Mouse (Mus musculus): ENCODE results near the gene Tmem132e. TPM values are rescaled to one million over a fixed set of nuclear protein-coding genes. Genes with fewer than 3 reads are reported as not detected.

The Tmem132e gene
- polyA plus RNA-seq (2015; fragmentation: Nextera tagmentation; extraction: Ambion mirVana) = 0.39 and 0.52 TPM in 2 replicates

DNA sequence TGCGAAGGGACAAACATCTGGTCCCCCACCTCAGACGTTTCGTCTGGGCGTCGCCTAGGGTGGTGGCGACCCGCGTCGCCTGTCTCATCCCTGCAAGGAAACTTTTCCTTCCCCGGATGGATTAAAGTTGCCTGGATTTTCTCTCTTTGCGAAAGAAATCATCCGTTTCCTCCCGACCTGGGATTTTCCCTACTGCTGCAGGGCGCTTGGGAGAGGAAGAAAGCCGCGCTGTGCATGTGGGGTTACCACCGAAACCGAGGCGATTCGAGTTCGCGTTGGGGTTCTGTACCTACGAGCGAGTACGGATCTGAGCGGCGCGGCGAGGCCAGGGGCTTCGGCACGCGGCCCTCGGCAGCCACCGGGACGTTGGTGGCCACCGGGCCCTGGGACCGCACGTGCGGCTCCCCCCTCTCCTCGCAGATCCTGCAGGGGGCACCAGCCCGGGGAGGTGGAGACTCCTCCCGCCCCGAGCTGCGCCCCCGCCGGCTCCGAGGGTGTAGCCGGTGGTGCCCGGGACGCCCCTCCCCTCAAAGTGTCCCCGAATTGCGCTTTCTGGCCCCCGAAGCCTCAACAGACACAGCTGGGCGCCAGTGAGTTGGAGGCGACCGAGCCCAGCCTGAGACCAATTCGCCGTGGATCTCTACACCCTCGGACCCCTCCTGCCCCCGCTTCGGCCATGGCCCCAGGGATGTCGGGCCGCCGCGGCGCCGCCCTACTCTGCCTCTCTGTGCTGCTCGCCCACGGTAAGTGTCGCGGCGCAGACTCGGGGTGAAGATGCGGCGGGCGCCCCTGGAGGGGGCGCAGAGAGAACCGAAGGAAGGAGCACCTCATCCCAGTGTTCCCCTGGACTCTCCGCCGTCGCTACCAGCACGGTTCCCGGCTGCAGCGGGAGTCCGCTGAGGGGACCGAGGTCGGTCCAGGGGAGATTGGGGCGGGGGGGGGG, at the start of gene Tmem132e:
Tmem132e (plus strand) TSS at position 530 of the 943 bp plus-strand sequence.
- under 1% methylated on average over 87 of the region's 88 CpGs for WGBS
- Histone ChIP-seq H3K27me3 (peaks cover 89% of the 10 kb centered on the region), H3K9ac (peak within 1 kb of the TSS; percentile 70), H3K4me3 (peak within 1 kb of the TSS; percentile 64), H3K36me3 (no peaks in the 10 kb centered on the region), H3K9me3 (no peaks in the 10 kb centered on the region), H3K4me2 (peak within 1 kb of the TSS; percentile 97), H3K4me1 (peaks cover 36% of the 10 kb centered on the region), H3K27ac (no peak within 1 kb of the TSS)
- no peak for ATAC-seq (ENCODE audit: insufficient number of reproducible peaks, insufficient read depth, low FRiP score, low TSS enrichment, low read depth)

GRCm38 (mm10) chr11:82339921-82340401, 48.7 kb upstream of the Tmem132e start:
- Histone ChIP-seq H3K4me2 (no peak overlapping the region), H3K9me3 (no peaks in the 10 kb centered on the region), H3K4me1 (no peaks in the 10 kb centered on the region), H3K36me3 (no peaks in the 10 kb centered on the region), H3K9ac (no peak overlapping the region), H3K27ac (no peak overlapping the region), H3K4me3 (no peak overlapping the region), H3K27me3 (no peaks in the 10 kb centered on the region)
- 45% methylated on average over 7 of the region's 7 CpGs for WGBS
- no peak for ATAC-seq (ENCODE audit: insufficient number of reproducible peaks, insufficient read depth, low FRiP score, low TSS enrichment, low read depth)

GRCm38 (mm10) chr11:82340416-82340815, 48.3 kb upstream of the Tmem132e start:
- H3K27ac ChIP-seq = no peak overlapping the region
- no peak overlapping the region for H3K4me3 ChIP-seq
- no peak overlapping the region for H3K9ac ChIP-seq
- no peaks in the 10 kb centered on the region for H3K9me3 ChIP-seq
- H3K4me1 ChIP-seq = no peaks in the 10 kb centered on the region
- 57% methylated on average over 6 of the region's 6 CpGs for WGBS
- no peak overlapping the region for H3K4me2 ChIP-seq
- no peaks in the 10 kb centered on the region for H3K36me3 ChIP-seq
- no peaks in the 10 kb centered on the region for H3K27me3 ChIP-seq
- no peak for ATAC-seq (ENCODE audit: insufficient number of reproducible peaks, insufficient read depth, low FRiP score, low TSS enrichment, low read depth)

DNA sequence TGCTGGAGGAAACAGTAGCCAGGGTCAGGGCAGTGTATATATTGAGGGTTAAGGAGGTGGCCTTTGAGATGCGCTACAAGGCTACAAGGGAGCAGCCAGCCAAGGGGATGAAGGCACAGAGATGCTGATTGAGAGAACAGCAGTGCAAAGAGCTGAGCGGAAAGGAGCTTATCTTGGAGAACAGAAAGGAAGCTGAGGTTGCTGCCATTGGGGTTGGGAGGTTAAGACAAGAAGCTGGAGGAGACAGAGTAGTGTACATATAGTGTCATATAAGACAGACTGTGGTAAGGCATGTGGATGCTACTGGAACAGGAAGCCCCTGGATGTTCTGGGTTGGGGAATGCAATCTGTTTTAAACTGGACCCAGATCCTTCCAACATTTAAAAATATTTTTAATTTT, 47.8 kb upstream of the Tmem132e start:
- Histone ChIP-seq H3K4me1 (no peaks in the 10 kb centered on the region), H3K4me2 (no peak overlapping the region), H3K9me3 (no peaks in the 10 kb centered on the region), H3K27me3 (no peaks in the 10 kb centered on the region), H3K36me3 (no peaks in the 10 kb centered on the region), H3K9ac (no peak overlapping the region), H3K4me3 (no peak overlapping the region), H3K27ac (no peak overlapping the region)
- ATAC-seq (ENCODE audit: insufficient number of reproducible peaks, insufficient read depth, low FRiP score, low TSS enrichment, low read depth) = no peak
- 52% methylated on average over 2 of the region's 2 CpGs for WGBS

DNA sequence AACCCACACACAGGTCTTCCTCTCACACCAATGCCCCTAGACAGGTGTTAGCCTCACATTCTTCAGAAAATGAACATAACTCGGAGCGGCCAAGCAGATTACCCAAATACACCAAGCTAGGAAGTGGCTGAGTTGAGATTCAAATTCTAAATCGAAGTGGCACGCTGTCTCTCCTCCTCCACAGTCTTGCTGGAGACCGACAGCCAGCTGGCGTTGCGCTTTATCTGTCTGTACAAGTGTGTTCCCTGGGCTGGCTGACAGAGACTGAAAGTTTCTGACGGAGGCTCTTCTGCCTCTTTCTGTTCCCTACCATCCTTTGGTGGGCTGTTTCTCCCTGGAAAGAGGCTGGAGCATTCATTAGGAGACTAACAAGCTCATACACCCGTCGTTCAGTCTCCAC, 37.7 kb upstream of the Tmem132e start:
- no peak overlapping the region for H3K27ac ChIP-seq
- H3K4me3 ChIP-seq = no peak overlapping the region
- H3K4me2 ChIP-seq = no peak overlapping the region
- H3K9me3 ChIP-seq = no peaks in the 10 kb centered on the region
- H3K4me1 ChIP-seq = no peaks in the 10 kb centered on the region
- H3K36me3 ChIP-seq = no peaks in the 10 kb centered on the region
- H3K27me3 ChIP-seq = no peaks in the 10 kb centered on the region
- H3K9ac ChIP-seq = no peak overlapping the region
- no peak for ATAC-seq (ENCODE audit: insufficient number of reproducible peaks, insufficient read depth, low FRiP score, low TSS enrichment, low read depth)
- WGBS = 83% methylated on average over 10 of the region's 10 CpGs

GRCm38 (mm10) chr11:82370151-82370550, 18.5 kb upstream of the Tmem132e start:
- no peak for ATAC-seq (ENCODE audit: insufficient number of reproducible peaks, insufficient read depth, low FRiP score, low TSS enrichment, low read depth)
- H3K27me3 ChIP-seq = no peaks in the 10 kb centered on the region
- WGBS = 86% methylated on average over 11 of the region's 11 CpGs

DNA sequence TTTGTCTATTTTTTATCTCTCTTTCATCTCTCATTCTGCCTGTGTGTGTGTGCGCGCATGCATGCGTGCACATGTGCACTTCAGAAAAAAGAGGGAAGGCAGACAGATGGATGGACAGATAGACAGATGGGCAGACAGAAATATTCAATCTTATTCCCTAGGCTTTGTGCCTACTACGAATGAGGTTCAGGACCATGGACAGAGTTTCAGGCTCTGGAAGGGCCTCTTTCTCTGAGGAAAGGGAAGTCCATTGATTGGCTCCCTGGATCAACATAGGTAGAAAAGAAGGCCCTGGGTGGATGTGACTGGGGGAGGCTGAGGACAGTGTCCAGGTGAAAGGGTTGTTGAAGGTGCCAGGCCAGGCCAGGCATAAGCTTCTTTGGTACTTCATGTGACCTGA, 17.1 kb upstream of the Tmem132e start:
- Histone ChIP-seq H3K4me3 (no peak overlapping the region), H3K9me3 (no peaks in the 10 kb centered on the region), H3K4me2 (no peak overlapping the region), H3K4me1 (no peaks in the 10 kb centered on the region), H3K36me3 (no peaks in the 10 kb centered on the region), H3K9ac (no peak overlapping the region), H3K27me3 (no peaks in the 10 kb centered on the region), H3K27ac (no peak overlapping the region)
- 71% methylated on average over 4 of the region's 4 CpGs for WGBS
- no peak for ATAC-seq (ENCODE audit: insufficient number of reproducible peaks, insufficient read depth, low FRiP score, low TSS enrichment, low read depth)

More at GRCm38 (mm10) chr11:82370151-82370550, 18.5 kb upstream of the Tmem132e start:
- no peak overlapping the region for H3K4me3 ChIP-seq
- H3K9me3 ChIP-seq = no peaks in the 10 kb centered on the region
- no peak overlapping the region for H3K27ac ChIP-seq
- no peaks in the 10 kb centered on the region for H3K36me3 ChIP-seq
- H3K9ac ChIP-seq = no peak overlapping the region
- H3K4me1 ChIP-seq = no peaks in the 10 kb centered on the region
- H3K4me2 ChIP-seq = no peak overlapping the region

DNA sequence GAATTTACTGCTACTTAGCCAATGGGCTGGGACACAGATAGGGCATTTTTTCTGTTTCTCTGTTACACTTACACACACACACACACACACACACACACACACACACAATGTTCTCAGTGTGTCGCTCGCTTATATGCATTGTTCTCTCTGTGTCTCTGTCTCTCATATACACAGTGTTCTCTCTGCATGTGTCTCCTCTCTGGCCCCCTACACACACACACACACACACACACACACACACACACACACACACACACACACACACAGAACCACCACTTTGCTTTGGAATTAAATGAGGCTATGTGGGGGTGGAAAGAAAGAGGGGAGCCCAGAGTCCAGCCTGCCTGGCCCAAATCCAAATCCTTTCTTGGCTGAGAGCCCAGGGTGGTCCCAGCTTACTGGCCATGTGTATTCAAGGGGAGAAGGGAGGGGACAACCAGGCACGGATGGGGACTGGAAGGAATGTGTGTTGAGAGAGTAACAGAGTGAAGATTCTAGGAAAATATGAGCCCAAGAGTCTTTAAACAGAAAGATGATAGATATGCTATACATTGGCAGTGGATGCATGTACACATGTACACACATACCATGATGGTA, 8.0 kb upstream of the Tmem132e start:
- WGBS = 57% methylated on average over 3 of the region's 3 CpGs
- Histone ChIP-seq H3K4me1 (0 out of 2 replicates have a peak, but pooled peaks cover 3% of the 10 kb centered on the region), H3K36me3 (no peaks in the 10 kb centered on the region), H3K27ac (no peak overlapping the region), H3K27me3 (peaks cover 39% of the 10 kb centered on the region), H3K4me2 (no peak overlapping the region), H3K9ac (no peak overlapping the region), H3K9me3 (no peaks in the 10 kb centered on the region), H3K4me3 (no peak overlapping the region)
- ATAC-seq (ENCODE audit: insufficient number of reproducible peaks, insufficient read depth, low FRiP score, low TSS enrichment, low read depth) = no peak

- Histone ChIP-seq H3K4me2 (peak overlapping the region; percentile 97), H3K4me3 (peak overlapping the region; percentile 64), H3K36me3 (no peaks in the 10 kb centered on the region), H3K4me1 (peaks cover 36% of the 10 kb centered on the region), H3K9me3 (no peaks in the 10 kb centered on the region), H3K9ac (peak overlapping the region; percentile 70), H3K27ac (no peak overlapping the region), H3K27me3 (peaks cover 93% of the 10 kb centered on the region)
- ATAC-seq (ENCODE audit: insufficient number of reproducible peaks, insufficient read depth, low FRiP score, low TSS enrichment, low read depth) = no peak
- WGBS = 3% methylated on average over 47 of the region's 51 CpGs
Observed at GRCm38 (mm10) chr11:82386970-82387540, 1.6 kb upstream of the Tmem132e start.

DNA sequence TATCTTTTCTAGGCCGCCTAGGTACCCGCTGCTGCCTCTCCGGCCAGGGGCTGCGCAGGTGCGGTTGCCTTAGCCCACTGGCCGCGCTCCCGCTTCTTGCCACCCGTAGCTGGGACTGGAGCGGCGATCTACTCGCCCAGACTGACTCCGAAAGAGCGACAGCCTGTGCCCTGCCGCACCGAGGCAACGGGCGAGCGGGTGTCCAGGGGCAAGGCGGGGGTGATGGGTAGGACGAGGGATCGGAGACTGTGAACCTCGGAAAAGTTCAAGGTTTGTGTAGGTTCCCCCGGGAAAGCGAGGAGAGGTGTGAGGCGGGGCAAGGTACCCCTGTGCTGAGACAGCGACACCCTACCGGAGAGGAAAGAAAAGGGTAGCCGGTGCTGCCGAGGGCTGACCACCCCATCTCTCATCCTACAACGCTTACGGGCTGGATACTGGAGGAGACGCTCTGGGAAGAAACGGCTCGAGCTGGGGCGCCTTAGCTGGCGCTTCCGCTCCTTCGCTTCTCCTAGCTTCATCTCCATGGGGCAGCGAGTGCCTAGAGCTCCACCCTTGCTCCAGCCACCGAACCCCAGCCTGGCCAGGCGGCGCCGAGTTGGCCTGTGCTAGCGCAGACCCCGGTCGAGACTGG, 874 bp upstream of the Tmem132e start:
- Histone ChIP-seq H3K4me3 (peak overlapping the region; percentile 64), H3K27me3 (peaks cover 96% of the 10 kb centered on the region), H3K27ac (no peak overlapping the region), H3K4me1 (peaks cover 36% of the 10 kb centered on the region), H3K9ac (peak overlapping the region; percentile 70), H3K36me3 (no peaks in the 10 kb centered on the region), H3K4me2 (peak overlapping the region; percentile 97), H3K9me3 (no peaks in the 10 kb centered on the region)
- no peak for ATAC-seq (ENCODE audit: insufficient number of reproducible peaks, insufficient read depth, low FRiP score, low TSS enrichment, low read depth)
- WGBS = under 1% methylated on average over 47 of the region's 47 CpGs
